In the genomic region with DNA sequence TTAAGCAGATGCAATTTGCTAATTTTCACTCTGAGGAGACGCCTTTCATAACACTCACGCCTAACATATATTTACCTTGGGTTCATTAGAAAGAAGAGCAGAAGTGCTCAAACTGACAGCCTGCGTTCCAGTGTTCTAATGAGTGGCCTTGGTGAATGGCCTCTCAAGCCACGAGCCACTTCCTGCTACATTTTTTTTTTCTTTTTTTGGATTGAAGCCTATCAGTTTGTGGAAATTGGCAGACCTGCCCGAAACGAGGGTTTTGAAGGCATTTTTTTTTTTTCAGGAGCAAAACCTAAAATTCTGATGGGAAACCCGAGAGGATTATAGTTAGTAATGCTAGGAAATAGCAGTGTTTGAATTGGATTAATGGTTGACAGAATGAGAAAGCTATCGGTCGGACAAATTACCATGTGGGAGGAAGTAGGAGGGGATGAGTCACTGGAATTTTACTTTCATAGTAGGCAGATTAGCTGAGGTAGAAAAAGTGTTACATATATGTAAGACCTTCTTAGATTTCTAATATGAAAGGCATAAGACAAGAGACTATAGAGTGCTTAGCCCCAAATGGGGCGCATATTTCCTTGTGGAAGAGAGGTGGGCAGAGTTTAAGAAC, we compare ENCODE assay signal across 13 mouse cellular contexts.
DNase-seq lines count a peak whose midpoint lies in the region; ATAC-seq lines count a peak whose summit lies in the region.
"Had no signal": no experiment of that assay in that cellular context is flagged by ENCODE, and none has a peak within 500 bp of the region (broad histone marks: within the 10 kb centered on the region; RNA-seq: fewer than 3 reads in every experiment).

No protein-coding gene starts in this region.

- ATAC-seq in lung, embryonic 15.5 days (ENCODE audit: borderline replicate concordance, extremely low read depth, low FRiP score, low TSS enrichment): no peak
- ATAC-seq in intestine, embryonic 15.5 days: peak; percentile 67; the same call in 1 of the 2 replicates

- DNase-seq in lung, postnatal 14 days: no peak
- peak; percentile 38 for DNase-seq in lung, postnatal 36 days
- DNase-seq in cerebellum, adult 11 months: no peak
- DNase-seq in urinary bladder, adult 2 months (ENCODE audit: low spot score): no peak
- no peak for DNase-seq in frontal cortex, postnatal 25 days (ENCODE audit: low spot score in 2 of 2)
- DNase-seq: adrenal gland, adult 8-10 months; cerebellum, adult 11-12 months; embryo, embryonic 11 days; gastrocnemius, postnatal 10 days had no signal

- no peaks in the 10 kb centered on the region for H3K9me3 ChIP-seq in lung, embryonic 15.5 days
- H3K9me3 ChIP-seq in intestine, embryonic 15.5 days: no peaks in the 10 kb centered on the region
- H3K9me3 ChIP-seq: G1E had no signal

- H3K4me3 ChIP-seq in lung, embryonic 15.5 days: peak overlapping the region; percentile 0; the same call in 1 of the 2 replicates
- no peak overlapping the region for H3K4me3 ChIP-seq in intestine, embryonic 15.5 days (replicated peaks)

- H3K4me2 ChIP-seq in lung, embryonic 15.5 days: peak overlapping the region; percentile 29
- 0 out of 2 replicates have a peak overlapping the region, but pooled peaks have one; percentile 29 for H3K4me2 ChIP-seq in intestine, embryonic 15.5 days (replicated peaks)
- H3K4me2 ChIP-seq: hindbrain, embryonic 14.5 days had no signal

- H3K27ac ChIP-seq in lung, embryonic 15.5 days: peak overlapping the region; percentile 33
- no peak overlapping the region for H3K27ac ChIP-seq in intestine, embryonic 15.5 days
- H3K27ac ChIP-seq: hindbrain, embryonic 14.5 days had no signal

- H3K4me1 ChIP-seq in lung, embryonic 15.5 days: peaks cover 10% of the 10 kb centered on the region; the same call in 1 of the 2 replicates
- no peaks in the 10 kb centered on the region for H3K4me1 ChIP-seq in intestine, embryonic 15.5 days (replicated peaks)

- H3K27me3 ChIP-seq in lung, embryonic 15.5 days: no peaks in the 10 kb centered on the region
- no peaks in the 10 kb centered on the region for H3K27me3 ChIP-seq in intestine, embryonic 15.5 days (replicated peaks)

- 37% methylated on average over 10 of the region's 10 CpGs for WGBS in lung, embryonic 15.5 days
- 43% methylated on average over 10 of the region's 10 CpGs for WGBS in intestine, embryonic 15.5 days

- no peaks in the 10 kb centered on the region for H3K36me3 ChIP-seq in lung, embryonic 15.5 days
- no peaks in the 10 kb centered on the region for H3K36me3 ChIP-seq in intestine, embryonic 15.5 days
- H3K36me3 ChIP-seq: G1E had no signal

- H3K9ac ChIP-seq in lung, embryonic 15.5 days: no peak overlapping the region
- no peak overlapping the region for H3K9ac ChIP-seq in intestine, embryonic 15.5 days
- H3K9ac ChIP-seq: hindbrain, embryonic 14.5 days had no signal
